Mouse (Mus musculus): ENCODE measurements around the gene Abca3.

DNA sequence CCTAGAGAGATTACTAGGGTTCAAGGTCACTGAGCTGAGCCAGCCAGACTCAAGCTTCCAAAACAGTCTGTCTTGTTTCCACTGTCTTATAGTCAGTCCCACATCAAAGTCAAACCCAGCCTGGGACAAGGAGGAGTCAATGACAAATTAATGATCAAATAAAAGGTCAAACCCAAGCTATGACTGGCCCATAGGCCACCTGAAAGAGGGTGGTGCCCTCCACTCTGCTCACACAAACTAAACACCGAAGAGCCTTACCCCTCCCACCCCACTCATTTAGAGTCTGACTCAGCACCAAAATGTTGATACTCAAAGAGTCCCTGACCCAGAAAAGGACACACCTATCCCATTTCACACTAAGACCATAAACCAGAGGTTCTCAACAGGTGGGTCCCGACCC lies 101.6 kb downstream of the Abca3 start:
- TF ChIP-seq CTCF (IDR thresholded peaks at IDR 0.05; ENCODE audit: extremely low read depth, insufficient read depth, low read length) (no peak), POLR2A (IDR thresholded peaks at IDR 0.05; ENCODE audit: extremely low read depth, insufficient read depth, low read length) (no peak)
